Mouse (Mus musculus): ENCODE results near the gene Bsnd. TPM values are rescaled to one million over a fixed set of nuclear protein-coding genes. Genes with fewer than 3 reads are reported as not detected.

Bsnd gene
- polyA plus RNA-seq, 1 experiment from 2014 or later: not detected

GRCm38 (mm10) chr4:106474241-106474640 lies 17.8 kb downstream of the Bsnd start:
- H3K4me2 ChIP-seq: no peak overlapping the region
- H3K27ac ChIP-seq: no peak overlapping the region
- H3K27me3 ChIP-seq: no peaks in the 10 kb centered on the region
- H3K9ac ChIP-seq: no peak overlapping the region
- no peaks in the 10 kb centered on the region for H3K4me1 ChIP-seq
- H3K36me3 ChIP-seq (ENCODE audit: poor library complexity, severe bottlenecking): no peaks in the 10 kb centered on the region
- H3K9me3 ChIP-seq (replicated peaks): no peaks in the 10 kb centered on the region
- H3K4me3 ChIP-seq: no peak overlapping the region
- peak; percentile 76 for ATAC-seq
- WGBS: 2% methylated on average over 6 of the region's 6 CpGs

- H3K36me3 ChIP-seq (ENCODE audit: poor library complexity, severe bottlenecking): no peaks in the 10 kb centered on the region
- H3K27ac ChIP-seq: no peak overlapping the region
- H3K4me1 ChIP-seq: no peaks in the 10 kb centered on the region
- H3K4me3 ChIP-seq: no peak overlapping the region
- peak; percentile 76 for ATAC-seq
- WGBS: 20% methylated on average over 3 of the region's 3 CpGs
- no peaks in the 10 kb centered on the region for H3K27me3 ChIP-seq
- H3K4me2 ChIP-seq: no peak overlapping the region
- no peaks in the 10 kb centered on the region for H3K9me3 ChIP-seq (replicated peaks)
- no peak overlapping the region for H3K9ac ChIP-seq
These were observed 19.7 kb downstream of the Bsnd start for GRCm38 (mm10) chr4:106472335-106472734.

- Histone ChIP-seq H3K27ac (no peak overlapping the region), H3K4me1 (no peaks in the 10 kb centered on the region), H3K4me3 (no peak overlapping the region), H3K9me3 (replicated peaks) (no peaks in the 10 kb centered on the region), H3K9ac (no peak overlapping the region), H3K27me3 (no peaks in the 10 kb centered on the region), H3K36me3 (ENCODE audit: poor library complexity, severe bottlenecking) (no peaks in the 10 kb centered on the region), H3K4me2 (no peak overlapping the region)
- ATAC-seq: no peak
- 86% methylated on average over 5 of the region's 5 CpGs for WGBS
These were observed 21.2 kb downstream of the Bsnd start for GRCm38 (mm10) chr4:106470921-106471320.

- peaks cover 15% of the 10 kb centered on the region for H3K4me1 ChIP-seq
These were observed 24.5 kb downstream of the Bsnd start for GRCm38 (mm10) chr4:106467420-106468110.

GRCm38 (mm10) chr4:106463174-106463801 lies 28.8 kb downstream of the Bsnd start:
- Histone ChIP-seq H3K27ac (no peak overlapping the region), H3K27me3 (peaks cover 42% of the 10 kb centered on the region), H3K4me1 (peaks cover 15% of the 10 kb centered on the region), H3K4me2 (peak overlapping the region; percentile 82), H3K36me3 (ENCODE audit: poor library complexity, severe bottlenecking) (no peaks in the 10 kb centered on the region), H3K9ac (peak overlapping the region; percentile 64), H3K9me3 (replicated peaks) (no peaks in the 10 kb centered on the region), H3K4me3 (peak overlapping the region; percentile 40)
- 24% methylated on average over 21 of the region's 21 CpGs for WGBS
- peak; percentile 28; the same call in 1 of the 2 replicates for ATAC-seq

More at GRCm38 (mm10) chr4:106467420-106468110, 24.5 kb downstream of the Bsnd start:
- Histone ChIP-seq H3K36me3 (ENCODE audit: poor library complexity, severe bottlenecking) (no peaks in the 10 kb centered on the region), H3K9me3 (replicated peaks) (no peaks in the 10 kb centered on the region), H3K9ac (no peak overlapping the region), H3K27me3 (peaks cover 29% of the 10 kb centered on the region), H3K4me3 (no peak overlapping the region), H3K27ac (no peak overlapping the region), H3K4me2 (no peak overlapping the region)
- ATAC-seq: no peak
- WGBS: 85% methylated on average over 13 of the region's 13 CpGs

- no peak for ATAC-seq
These were observed 29.6 kb downstream of the Bsnd start for GRCm38 (mm10) chr4:106462524-106462923.

GRCm38 (mm10) chr4:106462016-106462415 lies 30.1 kb downstream of the Bsnd start:
- H3K9me3 ChIP-seq (replicated peaks): no peaks in the 10 kb centered on the region
- WGBS: 79% methylated on average over 9 of the region's 9 CpGs
- peaks cover 15% of the 10 kb centered on the region for H3K4me1 ChIP-seq
- no peak overlapping the region for H3K9ac ChIP-seq
- peaks cover 42% of the 10 kb centered on the region for H3K27me3 ChIP-seq
- ATAC-seq: no peak
- no peak overlapping the region for H3K4me2 ChIP-seq
- H3K36me3 ChIP-seq (ENCODE audit: poor library complexity, severe bottlenecking): no peaks in the 10 kb centered on the region
- no peak overlapping the region for H3K4me3 ChIP-seq
- no peak overlapping the region for H3K27ac ChIP-seq

More at GRCm38 (mm10) chr4:106462524-106462923, 29.6 kb downstream of the Bsnd start:
- Histone ChIP-seq H3K4me3 (no peak overlapping the region), H3K4me2 (no peak overlapping the region), H3K4me1 (peaks cover 15% of the 10 kb centered on the region), H3K9ac (no peak overlapping the region), H3K27me3 (peaks cover 42% of the 10 kb centered on the region), H3K9me3 (replicated peaks) (no peaks in the 10 kb centered on the region), H3K36me3 (ENCODE audit: poor library complexity, severe bottlenecking) (no peaks in the 10 kb centered on the region), H3K27ac (no peak overlapping the region)
- 82% methylated on average over 5 of the region's 5 CpGs for WGBS

GRCm38 (mm10) chr4:106454541-106454940 lies 37.5 kb downstream of the Bsnd start:
- H3K9ac ChIP-seq: no peak overlapping the region
- no peaks in the 10 kb centered on the region for H3K36me3 ChIP-seq (ENCODE audit: poor library complexity, severe bottlenecking)
- no peak overlapping the region for H3K4me3 ChIP-seq
- 91% methylated on average over 7 of the region's 7 CpGs for WGBS
- no peak overlapping the region for H3K27ac ChIP-seq
- H3K4me1 ChIP-seq: no peaks in the 10 kb centered on the region
- no peaks in the 10 kb centered on the region for H3K9me3 ChIP-seq (replicated peaks)
- no peaks in the 10 kb centered on the region for H3K27me3 ChIP-seq
- no peak for ATAC-seq
- H3K4me2 ChIP-seq: no peak overlapping the region

- Histone ChIP-seq H3K9ac (no peak overlapping the region), H3K4me3 (no peak overlapping the region), H3K27ac (no peak overlapping the region), H3K27me3 (no peaks in the 10 kb centered on the region), H3K4me2 (no peak overlapping the region), H3K9me3 (replicated peaks) (no peaks in the 10 kb centered on the region), H3K4me1 (no peaks in the 10 kb centered on the region), H3K36me3 (ENCODE audit: poor library complexity, severe bottlenecking) (no peaks in the 10 kb centered on the region)
- WGBS: 96% methylated on average over 4 of the region's 4 CpGs
- no peak for ATAC-seq
These were observed 38.6 kb downstream of the Bsnd start for GRCm38 (mm10) chr4:106453516-106453915.

- WGBS: 88% methylated on average over 5 of the region's 5 CpGs
These were observed 39.0 kb downstream of the Bsnd start for GRCm38 (mm10) chr4:106453108-106453507.

GRCm38 (mm10) chr4:106452401-106452800 lies 39.7 kb downstream of the Bsnd start:
- WGBS: 86% methylated on average over 7 of the region's 7 CpGs
- no peak overlapping the region for H3K4me2 ChIP-seq
- H3K36me3 ChIP-seq (ENCODE audit: poor library complexity, severe bottlenecking): no peaks in the 10 kb centered on the region
- H3K9me3 ChIP-seq (replicated peaks): no peaks in the 10 kb centered on the region
- H3K4me3 ChIP-seq: no peak overlapping the region
- no peak overlapping the region for H3K9ac ChIP-seq
- H3K4me1 ChIP-seq: no peaks in the 10 kb centered on the region
- no peaks in the 10 kb centered on the region for H3K27me3 ChIP-seq
- no peak overlapping the region for H3K27ac ChIP-seq
- ATAC-seq: no peak

More at GRCm38 (mm10) chr4:106453108-106453507, 39.0 kb downstream of the Bsnd start:
- Histone ChIP-seq H3K9me3 (replicated peaks) (no peaks in the 10 kb centered on the region), H3K36me3 (ENCODE audit: poor library complexity, severe bottlenecking) (no peaks in the 10 kb centered on the region), H3K27me3 (no peaks in the 10 kb centered on the region), H3K4me3 (no peak overlapping the region), H3K4me2 (no peak overlapping the region), H3K27ac (no peak overlapping the region), H3K4me1 (no peaks in the 10 kb centered on the region), H3K9ac (no peak overlapping the region)
- no peak for ATAC-seq

- no peaks in the 10 kb centered on the region for H3K4me1 ChIP-seq
- H3K4me2 ChIP-seq: no peak overlapping the region
- ATAC-seq: no peak
- H3K27ac ChIP-seq: no peak overlapping the region
- no peak overlapping the region for H3K4me3 ChIP-seq
- no peaks in the 10 kb centered on the region for H3K36me3 ChIP-seq (ENCODE audit: poor library complexity, severe bottlenecking)
- H3K9ac ChIP-seq: no peak overlapping the region
- WGBS: 89% methylated on average over 8 of the region's 8 CpGs
- no peaks in the 10 kb centered on the region for H3K27me3 ChIP-seq
- no peaks in the 10 kb centered on the region for H3K9me3 ChIP-seq (replicated peaks)
These were observed 42.8 kb downstream of the Bsnd start for GRCm38 (mm10) chr4:106449306-106449705.

Data from forebrain, embryonic 13.5 days (tissue).